Mouse (Mus musculus) intestine, embryonic 16.5 days (tissue): ENCODE data around the gene Shq1. TPM values are rescaled to one million over a fixed set of nuclear protein-coding genes. Genes with fewer than 3 reads are reported as not detected.

Source experiments
- ATAC-seq: fragments of 200-750 bp; cut with Nextera tagmentation; 2 replicates; pipeline ENCODE4 v1.8.0; 2017; ENCODE audit warnings: moderate TSS enrichment, moderate library complexity
- H3K27ac ChIP-seq: fragments of 300-500 bp; sonication (generic); 2 replicates; pipeline ENCODE4 v1.5.1; 2014; ENCODE audit warnings: mild to moderate bottlenecking, low read length
- H3K27me3 ChIP-seq: fragments of 300-500 bp; sonication (generic); replicated peaks from 2 replicates; pipeline ENCODE4 v1.6.1; 2014; ENCODE audit warnings: low read length, control low read depth, mixed read lengths; ENCODE audit not compliant: control insufficient read depth, insufficient read depth
- H3K36me3 ChIP-seq: fragments of 300-500 bp; sonication (generic); 2 replicates; pipeline ENCODE4 v1.6.1; 2014; ENCODE audit warnings: low read length, control low read depth; ENCODE audit not compliant: control insufficient read depth, insufficient read depth
- H3K4me1 ChIP-seq: fragments of 300-500 bp; sonication (generic); 2 replicates; pipeline ENCODE4 v1.6.1; 2014; ENCODE audit warnings: low read length, control low read depth, mixed read lengths; ENCODE audit not compliant: control insufficient read depth, insufficient read depth
- H3K4me2 ChIP-seq: fragments of 300-500 bp; sonication (generic); 2 replicates; pipeline ENCODE4 v1.6.1; 2014; ENCODE audit warnings: low read depth, low read length, control low read depth
- H3K4me3 ChIP-seq: fragments of 300-500 bp; sonication (generic); 2 replicates; pipeline ENCODE4 v1.5.1; 2014; ENCODE audit warnings: mild to moderate bottlenecking, low read length
- H3K9ac ChIP-seq: fragments of 300-500 bp; sonication (generic); 2 replicates; pipeline ENCODE4 v1.6.1; 2014; ENCODE audit warnings: low read depth, low read length
- H3K9me3 ChIP-seq: fragments of 300-500 bp; sonication (generic); 2 replicates; pipeline ENCODE4 v1.6.1; 2016; ENCODE audit warnings: low read length, control low read depth; ENCODE audit not compliant: control insufficient read depth
- WGBS: fragments of 180-500 bp; shearing (Covaris S2); extraction: QIAGEN DNeasy Blood & Tissue Kit; methylation state at CpG from one replicate; pipeline ENCODE4 v1.1.7; 2014; 5-methylcytosine and 5-hydroxymethylcytosine counted together
- polyA plus RNA-seq: library from polyadenylated mRNA; unstranded; fragments of >200 nt; fragmentation: Nextera tagmentation; extraction: Ambion mirVana; gene quantifications from 2 replicates; pipeline ENCODE4 v1.2.1, GENCODE M21; 2015

Shq1 gene
- polyA plus RNA-seq, 1 experiment from 2014 or later, result 17.8 TPM

- no peak for ATAC-seq
- H3K9ac ChIP-seq, result no peak overlapping the region
- H3K4me3 ChIP-seq, result no peak overlapping the region
- no peaks in the 10 kb centered on the region for H3K27me3 ChIP-seq
- 89% methylated on average over 2 of the region's 2 CpGs for WGBS
- no peaks in the 10 kb centered on the region for H3K9me3 ChIP-seq
- no peaks in the 10 kb centered on the region for H3K36me3 ChIP-seq
- H3K27ac ChIP-seq, result no peak overlapping the region
- no peak overlapping the region for H3K4me2 ChIP-seq
- no peaks in the 10 kb centered on the region for H3K4me1 ChIP-seq
Observed at GRCm38 (mm10) chr6:100678636-100679035, 7.7 kb upstream of the Shq1 start.

- Histone ChIP-seq H3K9ac (no peak overlapping the region), H3K4me2 (no peak overlapping the region), H3K9me3 (no peaks in the 10 kb centered on the region), H3K27me3 (no peaks in the 10 kb centered on the region), H3K27ac (no peak overlapping the region), H3K4me1 (peaks cover 1% of the 10 kb centered on the region; the same call in 1 of the 2 replicates), H3K36me3 (no peaks in the 10 kb centered on the region), H3K4me3 (no peak overlapping the region)
- WGBS, result 86% methylated on average over 6 of the region's 7 CpGs
- no peak for ATAC-seq
Observed at GRCm38 (mm10) chr6:100676461-100676860, 5.5 kb upstream of the Shq1 start.

- Histone ChIP-seq H3K27me3 (no peaks in the 10 kb centered on the region), H3K36me3 (no peaks in the 10 kb centered on the region), H3K4me1 (peaks cover 8% of the 10 kb centered on the region; the same call in 1 of the 2 replicates), H3K27ac (no peak overlapping the region), H3K4me2 (no peak overlapping the region), H3K4me3 (no peak overlapping the region), H3K9me3 (no peaks in the 10 kb centered on the region), H3K9ac (no peak overlapping the region)
- 14% methylated on average over 6 of the region's 6 CpGs for WGBS
- no peak for ATAC-seq
Observed at GRCm38 (mm10) chr6:100674974-100675373, 4.0 kb upstream of the Shq1 start.

GRCm38 (mm10) chr6:100671401-100671800, 444 bp upstream of the Shq1 start:
- H3K4me1 ChIP-seq, result peaks cover 8% of the 10 kb centered on the region; the same call in 1 of the 2 replicates
- peak overlapping the region; percentile 85; the same call in 1 of the 2 replicates for H3K4me2 ChIP-seq
- no peaks in the 10 kb centered on the region for H3K9me3 ChIP-seq
- no peaks in the 10 kb centered on the region for H3K36me3 ChIP-seq
- 9% methylated on average over 7 of the region's 7 CpGs for WGBS
- no peak overlapping the region for H3K27ac ChIP-seq
- H3K4me3 ChIP-seq, result peak overlapping the region; percentile 83
- peak overlapping the region; percentile 88; the same call in 1 of the 2 replicates for H3K9ac ChIP-seq
- no peaks in the 10 kb centered on the region for H3K27me3 ChIP-seq
- peak; percentile 34; the same call in 1 of the 2 replicates for ATAC-seq

- Histone ChIP-seq H3K4me3 (peak overlapping the region; percentile 83), H3K36me3 (no peaks in the 10 kb centered on the region), H3K27ac (no peak overlapping the region; the same call in 1 of the 2 replicates), H3K9ac (peak overlapping the region; percentile 88), H3K9me3 (no peaks in the 10 kb centered on the region), H3K4me1 (peaks cover 8% of the 10 kb centered on the region; the same call in 1 of the 2 replicates), H3K4me2 (peak overlapping the region; percentile 85), H3K27me3 (no peaks in the 10 kb centered on the region)
- peak; percentile 79 for ATAC-seq
- under 1% methylated on average over 32 of the region's 32 CpGs for WGBS
Observed at GRCm38 (mm10) chr6:100670370-100670841, 551 bp downstream of the Shq1 start.

GRCm38 (mm10) chr6:100668858-100669257, 2.1 kb downstream of the Shq1 start:
- ATAC-seq, result no peak
- Histone ChIP-seq H3K36me3 (0 out of 2 replicates have a peak, but pooled peaks cover 8% of the 10 kb centered on the region), H3K27ac (no peak overlapping the region), H3K9me3 (no peaks in the 10 kb centered on the region), H3K9ac (no peak overlapping the region), H3K4me1 (peaks cover 8% of the 10 kb centered on the region; the same call in 1 of the 2 replicates), H3K27me3 (no peaks in the 10 kb centered on the region), H3K4me3 (no peak overlapping the region), H3K4me2 (no peak overlapping the region)
- 61% methylated on average over 2 of the region's 2 CpGs for WGBS

- Histone ChIP-seq H3K27ac (no peak overlapping the region), H3K9ac (no peak overlapping the region), H3K4me3 (no peak overlapping the region), H3K27me3 (no peaks in the 10 kb centered on the region), H3K4me1 (peaks cover 8% of the 10 kb centered on the region; the same call in 1 of the 2 replicates), H3K9me3 (no peaks in the 10 kb centered on the region), H3K4me2 (no peak overlapping the region), H3K36me3 (0 out of 2 replicates have a peak, but pooled peaks cover 8% of the 10 kb centered on the region)
- WGBS, result 81% methylated on average over 8 of the region's 8 CpGs
- no peak for ATAC-seq
Observed at GRCm38 (mm10) chr6:100667644-100668043, 3.3 kb downstream of the Shq1 start.

- no peak overlapping the region for H3K4me2 ChIP-seq
- no peak overlapping the region for H3K9ac ChIP-seq
- no peaks in the 10 kb centered on the region for H3K9me3 ChIP-seq
- 0 out of 2 replicates have a peak, but pooled peaks cover 8% of the 10 kb centered on the region for H3K36me3 ChIP-seq
- no peak overlapping the region for H3K4me3 ChIP-seq
- no peak overlapping the region for H3K27ac ChIP-seq
- no peak for ATAC-seq
- 63% methylated on average over 6 of the region's 6 CpGs for WGBS
- H3K27me3 ChIP-seq, result no peaks in the 10 kb centered on the region
- H3K4me1 ChIP-seq, result no peaks in the 10 kb centered on the region
Observed at GRCm38 (mm10) chr6:100662224-100662623, 8.7 kb downstream of the Shq1 start.

GRCm38 (mm10) chr6:100660395-100660794, 10.6 kb downstream of the Shq1 start:
- H3K9ac ChIP-seq, result no peak overlapping the region
- no peaks in the 10 kb centered on the region for H3K4me1 ChIP-seq
- H3K27me3 ChIP-seq, result no peaks in the 10 kb centered on the region
- H3K36me3 ChIP-seq, result 0 out of 2 replicates have a peak, but pooled peaks cover 8% of the 10 kb centered on the region
- WGBS, result 84% methylated on average over 5 of the region's 5 CpGs
- no peak overlapping the region for H3K4me3 ChIP-seq
- H3K27ac ChIP-seq, result no peak overlapping the region
- ATAC-seq, result no peak
- no peaks in the 10 kb centered on the region for H3K9me3 ChIP-seq
- no peak overlapping the region for H3K4me2 ChIP-seq

GRCm38 (mm10) chr6:100652535-100652934, 18.4 kb downstream of the Shq1 start:
- ATAC-seq, result no peak
- no peaks in the 10 kb centered on the region for H3K9me3 ChIP-seq
- 80% methylated on average over 3 of the region's 3 CpGs for WGBS

More at GRCm38 (mm10) chr6:100652535-100652934, 18.4 kb downstream of the Shq1 start:
- no peak overlapping the region for H3K27ac ChIP-seq
- H3K4me2 ChIP-seq, result no peak overlapping the region
- no peaks in the 10 kb centered on the region for H3K4me1 ChIP-seq
- no peaks in the 10 kb centered on the region for H3K27me3 ChIP-seq
- H3K9ac ChIP-seq, result no peak overlapping the region
- H3K36me3 ChIP-seq, result 0 out of 2 replicates have a peak, but pooled peaks cover 4% of the 10 kb centered on the region
- H3K4me3 ChIP-seq, result no peak overlapping the region
